Mouse (Mus musculus) mature B cell (primary cell): ENCODE data around the gene Ehbp1l1.

Experiments
- in situ Hi-C: fragments of 300-500 bp; cut with MboI; formaldehyde crosslinking; loops from 2 replicates; pipeline ENCODE4 v1.14.3; 2019

Gene Ehbp1l1

DNA sequence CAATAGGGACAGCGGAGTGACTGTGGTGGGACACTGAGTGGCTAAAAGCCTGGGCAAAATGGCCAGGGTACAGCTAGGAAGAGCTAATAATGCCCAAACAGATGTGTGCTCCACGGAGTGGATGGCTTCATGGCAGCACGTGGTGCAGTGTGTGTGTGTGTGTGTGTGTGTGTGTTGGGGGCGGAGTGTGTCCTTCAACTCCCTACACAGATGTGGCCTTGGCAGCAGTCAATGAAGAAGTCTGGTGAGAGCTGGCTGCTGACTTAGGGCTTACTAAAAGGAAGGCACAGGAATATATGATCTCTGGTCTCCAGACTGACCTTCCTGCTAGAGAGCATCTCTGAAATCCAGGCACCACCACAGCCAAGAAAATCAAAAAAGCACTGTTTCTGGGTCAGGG is 57.7 kb downstream of the Ehbp1l1 start:
- in situ Hi-C loops: no loop called here

DNA sequence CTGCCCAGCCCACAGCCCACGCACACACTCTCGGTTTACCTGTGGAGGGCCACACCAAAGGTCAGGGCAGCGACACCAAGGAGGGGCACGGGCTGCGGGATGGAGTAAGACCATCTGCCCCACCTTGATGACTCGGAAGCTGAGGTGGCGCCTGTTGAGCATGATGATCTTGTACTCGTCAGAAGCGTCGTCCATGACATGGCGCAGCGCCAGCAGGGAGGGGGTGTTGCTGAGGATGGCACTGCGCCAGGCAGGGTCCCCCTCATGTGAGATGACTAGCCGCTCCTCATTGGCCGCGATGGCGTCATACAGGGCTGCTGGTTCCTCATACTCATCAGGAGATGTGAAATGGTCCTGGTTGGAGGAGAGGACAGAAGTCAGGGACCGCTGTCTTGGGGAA is 59.7 kb downstream of the Ehbp1l1 start:
- in situ Hi-C loops: no loop called here

DNA sequence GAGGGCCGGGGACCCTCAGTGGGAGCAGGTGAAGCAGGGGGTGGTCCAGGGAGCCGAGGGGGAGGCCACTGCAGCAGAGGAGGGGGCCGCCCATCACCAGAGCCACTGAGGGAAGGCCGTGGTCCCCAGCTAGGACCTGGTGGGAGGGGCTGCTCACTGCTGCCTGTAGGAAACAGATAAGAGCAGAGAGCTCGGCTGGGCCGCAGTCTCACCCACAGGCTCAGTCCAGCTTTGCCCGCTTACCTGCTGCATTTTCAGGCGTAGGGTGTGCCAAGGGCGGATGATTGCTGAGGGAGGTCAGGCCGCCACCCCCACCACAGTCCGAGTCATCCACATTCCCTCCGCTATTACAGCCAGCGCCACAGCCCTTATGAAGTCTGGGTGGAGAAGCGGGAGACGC is 60.7 kb downstream of the Ehbp1l1 start:
- in situ Hi-C loops: no loop called here

DNA sequence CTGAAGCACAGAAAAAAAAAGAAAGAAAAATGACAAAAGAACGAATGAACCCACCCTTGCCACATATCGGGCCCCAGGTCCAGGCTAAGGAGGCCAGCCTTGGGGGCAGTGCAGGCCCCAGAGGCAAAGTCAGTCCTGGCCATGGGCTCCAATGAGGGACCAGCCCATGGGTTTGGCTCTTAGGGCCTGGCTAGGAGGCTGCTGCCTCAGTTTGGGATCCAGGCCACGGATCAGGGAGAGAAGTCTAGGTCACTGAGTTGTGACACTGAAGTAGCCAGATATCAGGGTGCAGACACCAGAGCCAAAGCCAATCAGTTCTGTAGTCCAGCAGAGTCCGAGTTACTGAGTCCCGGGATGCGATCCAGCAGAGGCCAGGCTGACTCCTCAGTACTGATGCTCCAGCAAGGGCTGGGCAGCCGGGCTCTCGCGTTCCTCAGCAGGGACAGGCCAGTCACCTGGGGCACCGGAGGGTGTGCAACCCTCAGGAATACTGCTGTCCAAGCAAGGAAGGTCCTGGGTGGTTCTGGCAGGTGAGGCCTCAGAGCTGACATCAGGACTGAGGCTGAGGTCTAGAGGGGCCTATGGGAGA is 61.4 kb downstream of the Ehbp1l1 start:
- in situ Hi-C loops: no loop called here

DNA sequence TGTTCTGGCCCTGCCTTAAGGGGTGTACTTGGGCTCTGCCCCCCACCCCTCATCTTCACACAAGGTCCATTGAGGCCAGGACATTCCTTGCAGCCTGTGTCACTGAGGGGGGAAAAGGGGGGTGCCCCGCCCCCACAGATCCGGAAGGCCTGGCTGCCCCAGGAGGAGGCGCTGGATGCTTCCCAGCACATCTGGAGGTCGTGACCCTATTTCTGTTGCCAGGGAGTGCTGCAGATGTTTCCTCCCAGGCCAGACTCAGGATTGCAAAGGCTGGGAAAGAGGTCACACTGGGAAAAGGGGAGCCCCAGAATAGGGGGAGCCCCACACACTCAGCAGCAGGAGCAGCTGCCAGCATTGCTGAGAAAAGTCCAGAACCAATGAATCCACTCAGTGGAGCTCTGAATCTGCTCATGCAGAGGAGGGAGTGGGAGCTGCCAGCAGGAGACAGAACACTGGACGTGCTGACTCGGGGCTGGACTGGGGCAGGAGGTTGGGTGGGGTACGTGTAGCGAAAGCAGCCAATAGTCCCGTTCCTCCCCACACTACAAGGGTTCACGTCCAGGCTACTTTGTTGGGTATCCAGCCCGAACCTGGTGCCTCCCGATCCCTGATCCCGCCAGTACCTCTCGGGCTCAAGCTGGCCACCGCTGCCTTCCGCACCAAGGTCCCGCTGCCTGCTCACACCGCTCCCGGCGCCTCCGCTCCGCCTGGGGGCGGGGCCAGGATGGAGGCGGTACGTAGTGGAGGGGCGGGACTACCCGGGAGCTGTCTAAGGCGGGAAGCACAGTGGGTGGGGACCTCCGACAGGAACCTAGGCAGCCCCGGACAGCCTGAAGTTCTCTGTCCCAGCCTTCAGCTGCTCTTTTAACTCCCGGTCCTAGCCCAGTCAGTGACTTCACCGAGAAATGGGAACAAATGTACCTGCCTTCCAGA is 62.9 kb downstream of the Ehbp1l1 start, which contains the start of gene Sipa1:
Gene Sipa1, minus strand, starts transcription at position 727 of the 933 bp plus-strand sequence.
- in situ Hi-C loops: no loop called here

DNA sequence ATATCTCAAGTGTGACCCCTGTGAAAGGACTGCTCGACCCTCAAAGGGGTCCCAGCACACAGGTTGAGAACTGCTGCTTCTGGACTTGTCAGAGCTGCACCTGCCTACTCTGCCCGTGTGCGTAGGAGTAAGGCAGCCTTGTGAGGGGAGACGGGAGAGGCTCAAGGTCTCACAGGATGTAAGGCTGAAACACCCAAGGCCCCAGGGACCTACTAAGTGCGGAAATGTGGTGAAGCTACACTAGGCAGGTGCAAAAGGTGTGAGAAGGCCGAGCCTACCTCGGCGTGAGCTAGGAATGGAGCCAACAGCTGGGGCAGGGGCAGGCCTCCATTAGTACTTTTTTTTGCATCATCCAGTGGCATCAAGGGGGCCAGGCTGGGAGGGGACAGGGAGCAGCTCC is 63.8 kb downstream of the Ehbp1l1 start:
- in situ Hi-C loops: no loop called here

DNA sequence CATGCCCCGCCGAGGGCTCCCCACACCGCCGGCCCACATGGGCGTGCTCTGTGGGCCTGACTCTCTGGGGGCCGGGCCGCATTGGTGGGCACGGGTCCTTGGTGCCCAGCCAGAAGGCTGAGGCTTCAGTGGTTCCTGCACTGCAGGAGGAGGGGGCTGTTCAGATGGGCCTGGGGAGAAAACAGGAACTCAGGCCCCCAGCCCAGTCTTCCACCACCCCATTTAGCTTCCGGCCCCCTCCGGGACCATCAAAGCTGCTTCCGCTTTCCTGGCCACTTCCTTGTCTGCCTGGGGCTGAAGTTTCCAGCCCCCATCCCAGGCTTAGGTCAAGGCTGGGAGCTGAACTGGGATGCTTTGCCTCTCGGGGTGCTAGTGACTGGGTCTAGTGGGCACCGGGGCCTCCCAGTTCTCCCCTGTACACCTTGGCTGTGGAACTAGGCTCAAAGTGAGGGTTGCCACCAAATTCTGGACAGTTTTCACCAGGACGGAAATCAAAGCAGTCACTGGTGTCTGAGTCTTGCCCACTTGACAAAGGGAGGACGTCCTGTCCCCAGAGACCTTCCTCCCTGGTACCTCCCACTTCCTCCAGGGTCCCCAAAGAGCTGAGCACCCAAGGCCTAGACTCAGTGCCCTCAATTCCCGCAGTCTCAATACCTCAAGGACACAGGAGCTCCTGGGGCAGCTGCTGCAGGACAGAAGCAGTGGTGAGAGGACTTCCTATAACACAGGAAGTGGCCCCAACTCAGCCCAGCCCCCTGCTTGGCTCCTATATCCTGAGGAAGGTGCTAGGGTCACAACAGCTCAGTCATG is 65.0 kb downstream of the Ehbp1l1 start:
- in situ Hi-C loops: no loop called here
